Mouse (Mus musculus): ENCODE measurements around the gene Acaa1b.

Acaa1b gene

DNA sequence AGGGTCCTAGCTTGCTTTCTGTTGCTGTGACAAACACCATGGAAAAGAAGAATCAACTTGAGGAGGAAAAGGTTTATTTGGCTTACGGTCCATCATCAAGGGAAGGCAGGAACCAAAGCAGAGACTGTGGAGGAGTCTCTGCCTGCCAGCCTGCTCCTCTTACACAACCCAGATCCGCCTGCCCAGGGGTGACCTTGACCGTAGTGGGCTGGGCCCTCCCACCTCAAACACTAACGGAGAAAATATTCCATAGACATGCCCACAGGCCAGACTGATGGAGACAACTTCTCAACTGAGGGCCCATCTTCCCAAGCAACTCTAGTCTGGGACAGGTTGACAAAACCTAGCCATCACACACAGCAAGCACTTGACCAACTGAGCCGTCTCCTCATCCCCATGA is 14.8 kb downstream of the Acaa1b start:
- DNase-seq: no peak

DNA sequence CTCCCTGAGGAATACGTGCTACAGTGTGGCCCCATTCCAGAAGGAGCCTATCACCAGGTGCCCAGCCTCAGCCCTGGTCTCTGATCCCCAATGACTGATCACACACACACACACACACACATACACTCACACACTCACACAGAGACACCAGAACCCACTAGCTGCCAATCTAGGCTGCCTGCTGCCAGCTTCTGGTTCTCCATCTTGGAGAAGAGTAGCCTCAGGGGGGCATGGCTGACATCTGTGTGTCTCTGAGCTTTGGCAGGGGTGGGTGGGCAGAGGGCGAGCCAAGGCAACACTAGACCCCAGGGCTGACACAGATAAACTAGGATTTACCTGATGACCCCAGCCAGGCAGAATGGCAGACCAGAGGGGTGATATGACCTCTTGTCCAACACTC is 18.1 kb downstream of the Acaa1b start:
- DNase-seq: no peak

DNA sequence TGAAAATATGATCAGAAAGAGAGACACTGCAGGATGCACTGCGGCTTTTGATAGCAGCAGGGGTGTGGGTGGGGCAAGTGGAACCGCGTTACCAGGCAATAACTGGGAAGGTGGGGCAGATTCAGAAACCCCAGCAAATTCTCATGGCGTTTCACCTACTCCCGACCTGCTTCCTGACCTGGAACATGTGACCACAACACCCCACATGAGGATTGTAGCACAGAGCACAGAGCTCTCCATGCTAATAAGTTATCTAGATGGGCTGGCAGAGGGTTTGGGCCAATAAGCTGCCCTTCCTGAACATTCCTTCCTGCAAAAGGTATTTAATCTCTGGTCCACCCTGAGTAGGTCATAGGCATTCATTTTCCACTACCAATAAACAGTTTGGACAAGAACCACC is 26.2 kb downstream of the Acaa1b start:
- DNase-seq: no peak

DNA sequence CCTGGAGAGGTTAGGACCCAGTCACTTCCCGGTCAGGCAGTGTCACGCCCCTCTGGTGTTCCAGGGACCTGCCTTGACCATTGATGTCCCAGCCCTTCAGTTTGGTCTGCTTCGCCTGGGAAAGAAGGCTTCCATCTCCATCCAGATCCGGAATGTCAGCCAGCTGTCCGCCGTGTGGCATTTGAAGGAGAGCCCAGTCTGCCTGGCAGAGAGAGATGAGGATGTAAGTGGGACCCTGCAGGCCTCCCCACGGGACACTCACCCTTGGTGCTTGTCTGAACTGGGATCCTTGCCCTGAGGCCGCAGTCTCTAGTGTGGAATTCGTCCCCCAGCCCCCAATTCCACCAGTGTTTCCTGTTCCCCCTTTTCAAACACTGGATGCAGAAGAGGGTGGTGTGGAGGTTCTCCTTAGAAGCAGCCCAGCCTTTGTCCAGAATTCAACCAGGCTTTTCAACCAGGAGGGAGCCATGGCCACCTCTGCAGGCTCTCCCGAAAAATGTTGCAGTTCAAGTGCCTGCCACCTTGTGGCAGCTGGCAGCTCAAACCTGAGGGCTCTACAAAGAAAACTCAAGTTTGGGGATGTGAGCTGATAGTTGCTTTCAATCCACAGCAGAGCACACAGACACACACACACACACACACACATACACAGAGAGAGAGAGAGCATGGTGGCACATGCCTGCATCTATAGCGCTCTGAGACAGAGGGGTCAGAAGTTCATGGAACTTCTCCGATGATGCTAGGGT is 28.3 kb downstream of the Acaa1b start:
- no peak for DNase-seq

DNA sequence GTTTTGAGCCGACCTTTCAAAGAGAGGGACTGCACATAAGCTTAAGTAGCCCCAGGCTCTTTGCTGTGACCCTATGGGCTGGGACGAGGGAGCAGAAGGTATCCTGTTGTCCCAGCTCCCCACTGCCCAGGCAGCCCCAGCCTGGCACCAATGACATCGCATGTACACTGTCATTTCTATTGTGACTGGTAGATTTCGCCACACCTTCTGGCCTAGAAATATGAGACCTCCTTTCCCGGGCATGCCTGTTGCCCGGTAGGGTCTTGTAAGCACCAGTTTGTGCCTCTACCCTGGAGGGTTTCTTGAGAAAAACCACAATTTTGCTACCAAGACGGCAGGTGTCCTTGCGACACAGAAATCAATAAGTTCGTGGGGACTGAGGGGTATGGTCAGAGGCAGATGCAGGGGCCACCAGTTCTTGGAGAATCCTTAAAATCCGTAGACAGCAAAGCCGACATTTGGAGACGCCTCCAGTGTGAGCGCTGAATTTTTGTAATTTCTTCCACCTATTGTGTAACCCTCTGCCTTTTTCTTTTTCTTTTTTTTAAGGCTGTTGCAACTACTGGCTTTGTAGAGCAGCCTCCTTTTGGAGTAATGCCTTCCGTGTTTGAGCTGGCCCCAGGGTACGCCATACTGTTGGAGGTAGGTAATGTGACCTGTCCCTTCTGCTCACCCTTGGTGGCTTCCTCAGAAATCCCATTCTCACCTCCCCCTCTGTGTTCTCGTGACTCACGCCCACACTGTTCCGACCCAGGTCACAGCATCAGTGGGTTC is 34.1 kb downstream of the Acaa1b start:
- DNase-seq: no peak

DNA sequence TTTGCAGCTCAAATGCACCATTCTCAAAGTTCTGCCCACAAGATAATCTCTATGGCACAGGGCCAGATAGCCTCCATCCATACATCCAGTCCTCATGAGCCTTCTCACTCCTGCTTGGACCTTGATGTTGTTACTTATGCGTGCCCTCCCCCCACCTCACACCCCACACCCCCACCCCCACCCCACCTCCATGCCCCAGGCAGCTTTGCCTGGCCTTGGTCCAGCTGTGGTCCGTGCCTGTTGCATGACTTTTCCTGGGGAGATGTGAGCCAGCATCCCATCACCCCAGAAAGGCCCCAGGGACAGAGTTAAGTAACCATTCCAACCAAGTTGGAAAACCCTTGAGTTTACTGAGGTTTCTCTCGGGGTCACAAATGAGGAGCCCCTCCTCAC is 36.7 kb downstream of the Acaa1b start:
- no peak for DNase-seq

DNA sequence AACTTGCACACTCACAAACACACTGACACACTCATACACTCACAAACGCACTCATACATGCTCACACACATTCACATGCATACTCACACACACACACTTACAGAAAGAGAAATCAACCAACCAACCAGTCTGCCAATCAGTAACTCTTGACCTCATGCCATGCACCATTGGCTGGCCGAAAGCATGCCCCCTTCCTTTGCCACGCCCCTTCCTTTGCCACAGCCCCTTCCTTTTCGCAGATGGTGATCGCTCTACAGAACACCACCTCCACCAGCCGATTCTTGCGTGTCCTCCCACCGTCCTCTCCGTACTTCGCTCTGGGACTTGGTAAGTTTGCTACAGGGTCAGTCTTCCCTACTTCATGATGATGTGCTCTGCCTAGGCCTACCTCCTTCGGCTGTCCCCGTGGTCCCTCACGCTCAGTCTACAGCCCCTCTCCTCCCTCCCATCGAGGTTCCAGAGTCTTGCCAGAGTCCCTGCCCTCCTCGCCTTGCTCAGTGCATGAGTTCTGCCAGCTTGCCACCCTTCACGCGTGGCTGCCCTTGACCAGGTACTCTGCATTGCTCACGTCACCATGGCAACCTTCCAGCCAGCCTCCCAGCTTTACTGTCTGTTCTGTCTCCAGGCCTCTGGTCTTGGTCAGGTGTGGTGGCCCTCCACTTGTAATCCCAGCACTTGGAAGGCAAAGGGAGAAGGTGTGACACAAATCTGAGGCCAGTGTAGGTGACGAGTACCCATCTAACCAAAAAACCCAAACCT is 37.3 kb downstream of the Acaa1b start:
- DNase-seq: no peak

DNA sequence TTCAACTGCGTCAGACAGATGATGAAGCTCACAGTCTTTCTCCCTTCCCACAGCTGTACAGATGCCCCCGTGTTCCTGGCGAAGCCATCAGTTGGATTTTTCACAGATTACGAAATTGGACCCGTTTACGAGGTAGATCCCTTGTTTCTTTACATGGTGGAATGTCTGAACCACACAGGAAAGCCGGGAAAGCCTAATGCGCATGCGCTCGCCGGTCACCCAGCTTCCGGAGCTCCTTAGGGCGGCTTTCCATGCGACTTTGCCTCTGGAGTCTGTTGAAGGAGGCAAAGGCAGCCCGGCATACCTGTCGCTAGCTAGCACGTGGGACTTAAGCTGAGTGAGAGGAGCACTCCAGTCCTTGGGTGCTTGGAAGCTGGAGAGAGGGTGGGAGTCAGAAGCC is 42.0 kb downstream of the Acaa1b start:
- no peak for DNase-seq

DNA sequence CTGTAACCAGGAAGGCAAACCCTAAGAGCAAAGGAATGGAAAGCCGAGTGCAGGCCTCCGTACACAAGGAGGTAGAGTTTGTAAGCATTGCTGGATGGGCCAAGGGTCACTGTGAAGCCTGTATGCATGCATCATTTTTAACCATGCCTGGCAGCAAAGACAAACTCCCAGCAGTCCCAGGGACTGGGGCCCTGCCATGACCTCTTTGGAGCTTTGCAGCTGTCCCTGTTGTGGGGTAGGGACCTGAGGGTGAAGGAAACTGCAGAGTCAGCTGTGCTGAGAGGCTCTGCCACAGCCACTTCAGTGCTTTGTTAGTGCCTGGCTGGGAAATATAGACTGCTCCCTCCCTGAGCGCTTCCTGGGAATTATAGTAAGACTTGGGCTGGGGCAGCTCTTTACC is 46.3 kb downstream of the Acaa1b start:
- DNase-seq: no peak

DNA sequence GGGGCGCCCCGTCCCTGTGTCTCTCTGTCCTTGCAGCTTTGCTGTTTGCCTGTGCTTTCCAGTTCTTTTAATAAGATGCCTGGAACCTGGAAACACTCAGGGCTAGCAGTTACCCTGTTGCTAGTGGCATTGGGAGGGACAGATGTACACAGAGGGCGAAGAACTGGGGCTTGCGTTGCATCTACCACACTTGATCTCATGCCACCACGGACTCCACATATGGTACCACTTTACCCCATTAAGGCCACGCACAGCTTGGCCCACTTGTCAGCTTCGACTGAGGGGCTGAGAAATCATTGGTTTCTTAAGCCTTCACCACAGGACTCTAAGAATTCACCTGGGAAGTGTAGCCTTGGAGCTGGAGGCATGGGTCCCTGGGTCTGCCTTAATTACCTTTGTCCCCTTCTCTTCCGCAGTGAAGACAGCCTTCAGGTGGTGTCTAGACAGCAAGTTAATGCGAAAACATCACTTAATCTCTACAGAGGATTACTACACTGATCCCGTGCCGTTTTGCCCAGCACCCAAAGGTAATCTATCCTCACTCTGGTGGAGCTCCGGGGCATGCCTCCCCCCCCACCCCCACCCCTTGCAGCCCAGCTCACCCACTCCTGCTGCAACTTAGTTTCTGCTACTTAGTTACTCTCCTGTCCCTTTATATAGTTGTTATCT is 47.1 kb downstream of the Acaa1b start:
- no peak for DNase-seq

DNA sequence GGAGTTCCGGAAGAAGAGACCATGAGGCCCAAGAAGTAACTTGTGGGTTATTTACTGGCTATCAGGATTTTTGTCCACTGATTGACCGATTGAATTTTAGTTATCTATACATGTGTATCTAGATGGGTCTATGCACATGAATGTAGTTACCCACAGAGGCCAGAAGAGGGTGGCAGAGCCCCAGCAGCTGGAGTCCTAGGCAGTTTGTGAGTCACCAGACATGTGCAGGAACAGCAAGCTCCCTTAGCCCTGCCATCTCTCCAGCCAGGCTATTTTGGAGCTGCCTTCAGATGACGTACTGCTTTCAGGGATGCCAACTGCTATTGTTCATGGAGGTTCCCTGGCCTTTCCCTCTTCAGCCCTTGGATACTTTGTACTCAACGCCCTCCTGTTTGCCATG is 49.3 kb downstream of the Acaa1b start:
- no peak for DNase-seq

DNA sequence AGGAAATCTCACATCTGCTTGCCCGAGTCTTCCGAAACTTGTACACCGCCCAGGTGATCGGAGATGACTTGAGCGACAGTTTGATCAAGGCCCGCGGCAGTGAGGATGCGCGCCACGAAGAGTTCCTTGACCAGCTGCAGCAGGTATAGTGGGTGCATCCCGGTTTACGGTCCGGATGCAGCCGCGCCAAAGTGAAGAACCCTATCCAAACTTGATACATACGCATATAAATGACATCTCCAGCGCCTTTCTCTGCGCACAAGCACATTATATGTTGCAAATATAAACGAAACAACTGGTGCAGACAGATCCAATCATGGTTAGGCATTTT is 54.1 kb downstream of the Acaa1b start:
- no peak for DNase-seq

DNA sequence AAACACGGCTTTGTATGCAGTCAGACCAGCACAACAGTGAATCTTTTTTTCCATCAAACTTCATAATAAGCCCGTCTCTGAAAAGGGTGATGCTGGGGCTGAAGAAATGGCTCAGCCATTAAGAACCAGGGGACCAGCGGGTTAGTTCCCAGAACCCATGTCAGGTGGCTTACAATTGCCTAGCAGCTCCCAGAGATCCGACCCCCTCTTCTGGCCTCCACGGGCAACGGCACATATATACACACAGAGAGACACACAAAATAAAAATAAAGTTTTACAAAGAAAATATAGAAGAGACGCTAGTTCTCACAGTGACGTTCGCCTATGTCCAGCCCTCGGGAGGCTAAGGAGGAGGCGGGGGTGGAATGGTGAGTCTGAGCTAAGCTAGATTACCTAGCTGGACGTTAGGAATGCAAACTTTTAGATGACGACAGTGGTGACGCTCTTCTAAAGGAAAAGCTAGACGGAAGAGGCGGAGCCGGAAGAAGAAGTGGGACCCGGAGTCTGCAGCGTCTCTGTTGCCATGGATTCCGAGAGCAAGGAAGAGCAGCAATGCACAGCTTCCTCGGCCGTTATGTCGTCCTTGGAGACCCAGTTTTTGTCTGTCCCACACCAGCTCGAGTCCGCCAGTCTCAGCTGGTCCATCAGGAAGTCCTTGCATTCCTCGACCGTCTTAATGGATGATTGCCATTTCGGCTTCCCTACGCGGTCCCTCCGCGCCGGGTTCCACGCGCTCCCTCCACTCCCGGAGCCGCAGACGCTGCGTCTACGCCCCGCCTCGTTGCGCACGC is 54.7 kb downstream of the Acaa1b start, which contains the start of gene Dlec1:
Dlec1 (plus strand) TSS at position 487 of the 791 bp plus-strand sequence.
- peak; percentile 34 to 41 for DNase-seq

DNA sequence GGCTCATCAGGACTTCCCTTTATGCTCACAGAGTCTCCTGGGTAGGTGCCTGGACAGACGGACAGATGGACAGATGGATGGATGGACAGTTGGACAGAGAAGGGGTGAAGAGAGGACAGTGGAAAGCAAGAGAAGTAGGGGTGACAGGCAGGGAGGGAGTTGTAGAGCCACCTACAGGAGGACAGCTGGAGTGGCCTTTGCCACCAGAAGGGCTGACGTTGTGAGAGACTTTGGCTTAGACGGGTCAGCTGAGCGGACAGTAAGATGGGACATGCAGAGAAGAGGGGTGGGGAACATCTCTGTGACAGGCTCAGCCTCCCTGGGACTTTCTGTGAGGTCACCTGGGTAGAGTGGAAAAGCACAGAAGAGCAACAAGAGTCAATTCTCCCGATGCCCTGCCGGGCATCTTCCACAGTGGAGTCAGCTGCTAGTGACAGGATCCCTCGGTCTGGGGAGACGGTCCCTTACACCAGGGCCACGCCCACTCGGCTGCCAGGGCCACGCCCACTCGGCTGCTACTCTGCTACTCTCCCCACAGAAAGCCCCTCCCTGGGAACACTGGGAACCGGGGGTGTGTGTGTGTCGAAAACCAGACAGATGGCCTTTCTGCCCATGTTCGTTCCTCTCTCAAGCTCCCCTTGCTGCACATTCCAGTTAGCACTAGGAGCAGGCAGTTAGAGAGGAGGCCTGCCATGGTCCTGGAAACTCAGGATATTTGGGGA is 56.6 kb downstream of the Acaa1b start:
- no peak for DNase-seq

Data from cerebellum, postnatal 36 days (tissue).